Mouse (Mus musculus) 416B (cell line): ENCODE results near the gene Hnrnpdl.

Experiments
- DNase-seq: peaks from one replicate; pipeline ENCODE4 v3.0.0; 2011; ENCODE audit warnings: low read depth

Gene Hnrnpdl

DNA sequence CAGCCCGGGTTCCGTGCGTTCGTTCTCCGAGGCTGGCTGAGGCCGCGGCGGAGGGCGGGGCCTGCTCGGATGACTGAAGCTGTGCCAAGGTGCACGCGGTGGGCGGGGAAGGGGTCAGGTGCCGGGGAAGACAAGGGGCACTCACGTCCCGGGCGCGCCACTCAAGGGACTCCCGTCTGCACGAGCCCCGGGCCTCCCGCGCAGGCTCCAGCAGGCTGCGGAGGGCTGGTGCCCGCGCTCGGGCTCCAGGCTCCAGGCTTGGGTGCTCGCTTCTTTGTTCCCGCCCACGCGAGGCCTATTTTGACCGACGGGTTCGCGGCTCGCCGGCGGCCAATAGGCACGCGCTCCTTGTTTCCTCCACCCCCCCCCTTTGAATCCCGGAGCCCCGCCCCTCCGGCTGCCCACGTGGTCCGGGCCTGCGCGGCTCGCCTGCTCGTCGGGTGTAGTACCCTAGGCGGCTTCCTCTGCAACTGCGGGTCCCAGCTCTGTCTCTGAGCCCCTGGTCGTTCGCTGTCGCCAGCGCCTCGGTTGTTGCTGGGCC lies at the start of gene Hnrnpdl, which contains the start of gene Enoph1:
TSS of gene Hnrnpdl (minus strand) at position 63 of the 541 bp plus-strand sequence.
TSS of gene Enoph1 (plus strand) at position 384 of the 541 bp plus-strand sequence.
- peak; percentile 94 for DNase-seq

DNA sequence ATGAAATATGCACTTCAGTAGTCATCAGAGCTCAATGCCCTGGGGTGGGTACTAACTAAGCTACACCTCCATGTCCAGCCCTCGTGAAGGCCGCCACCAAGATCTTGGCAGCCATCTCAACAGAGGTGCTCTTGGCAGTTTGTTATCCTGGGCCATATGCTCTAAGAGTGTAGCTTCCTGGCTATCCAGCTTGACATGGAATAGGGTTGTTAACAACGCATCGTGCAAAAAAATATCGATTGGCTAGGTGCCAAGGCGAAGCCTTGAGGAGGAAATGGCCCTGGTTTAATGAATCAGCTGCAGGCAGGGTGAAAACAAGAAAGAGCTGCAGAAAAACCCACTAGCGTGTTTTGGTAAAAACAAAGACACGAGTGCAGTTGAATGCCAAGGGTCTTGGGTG lies 45.6 kb upstream of the Hnrnpdl start:
- peak; percentile 15 for DNase-seq

GRCm38 (mm10) chr5:100083953-100084562 lies 44.6 kb upstream of the Hnrnpdl start:
- no peak for DNase-seq

- peak; percentile 10 for DNase-seq
Observed at GRCm38 (mm10) chr5:100082006-100082405, 42.5 kb upstream of the Hnrnpdl start.

- DNase-seq, result no peak
Observed at GRCm38 (mm10) chr5:100079931-100080275, 40.4 kb upstream of the Hnrnpdl start.

GRCm38 (mm10) chr5:100079040-100079930 lies 39.8 kb upstream of the Hnrnpdl start:
- no peak for DNase-seq

- DNase-seq, result peak; percentile 33
Observed at GRCm38 (mm10) chr5:100074571-100074970, 35.1 kb upstream of the Hnrnpdl start.

- DNase-seq, result no peak
Observed at GRCm38 (mm10) chr5:100072557-100072956, 33.1 kb upstream of the Hnrnpdl start.

DNA sequence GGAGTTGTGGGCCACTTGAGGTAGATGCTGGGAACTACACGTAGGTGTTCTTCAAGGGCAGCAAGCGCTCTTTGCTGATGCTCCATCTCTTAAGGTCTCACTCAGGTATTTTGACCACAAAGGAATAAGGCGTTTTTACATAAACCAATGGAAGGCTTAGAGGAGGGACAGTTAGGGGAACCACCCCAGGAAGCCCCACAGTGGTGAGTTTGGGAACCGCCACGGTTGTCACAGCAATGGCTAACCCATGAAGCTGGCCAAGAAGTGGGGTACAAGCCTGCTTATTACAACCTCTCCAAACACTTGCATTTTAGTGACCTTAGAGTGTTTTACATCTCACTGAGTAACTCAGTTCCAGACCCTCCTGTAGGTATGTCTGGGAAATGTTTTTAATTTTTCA lies 32.1 kb upstream of the Hnrnpdl start:
- no peak for DNase-seq

GRCm38 (mm10) chr5:100070255-100070654 lies 30.8 kb upstream of the Hnrnpdl start:
- DNase-seq, result peak; percentile 82

DNA sequence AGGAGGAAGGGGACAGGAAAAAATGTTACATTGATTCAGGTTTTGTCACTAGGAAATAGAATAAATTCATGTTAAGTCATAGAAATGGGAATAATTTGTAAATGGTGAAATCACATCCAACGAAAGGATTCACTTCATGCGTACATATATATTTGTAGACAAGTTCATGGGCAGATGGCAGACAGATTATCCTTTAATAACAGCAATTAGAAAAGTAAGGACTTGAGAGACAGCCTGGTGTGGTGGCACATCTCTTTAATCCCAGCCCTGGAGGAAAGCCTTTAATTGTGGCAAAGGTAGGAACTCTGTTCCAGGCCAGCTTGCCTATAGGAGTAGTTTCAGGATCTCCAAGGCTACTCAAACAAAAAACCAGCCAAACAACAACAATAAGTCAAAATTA lies 30.1 kb upstream of the Hnrnpdl start:
- DNase-seq, result no peak

DNA sequence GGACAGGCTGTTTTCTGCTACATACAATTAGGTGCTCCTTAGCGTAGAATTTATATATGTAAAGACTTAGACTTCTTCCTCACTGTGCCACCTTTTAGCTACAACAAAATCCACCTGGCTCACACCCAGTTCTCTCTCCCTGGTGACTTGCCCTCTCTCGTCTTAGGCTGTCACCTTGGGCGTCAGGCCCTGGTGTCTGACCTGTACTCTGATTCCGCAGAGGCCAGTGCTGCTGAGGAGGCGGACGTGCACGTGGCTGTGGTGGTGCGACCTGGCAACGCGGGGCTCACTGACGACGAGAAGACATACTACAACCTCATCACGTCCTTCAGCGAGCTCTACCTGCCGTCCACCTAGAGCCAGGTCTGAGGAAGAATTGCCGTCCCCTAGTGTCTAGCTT lies 28.1 kb upstream of the Hnrnpdl start:
- DNase-seq, result no peak

GRCm38 (mm10) chr5:100060876-100061275 lies 21.4 kb upstream of the Hnrnpdl start:
- DNase-seq, result no peak

DNA sequence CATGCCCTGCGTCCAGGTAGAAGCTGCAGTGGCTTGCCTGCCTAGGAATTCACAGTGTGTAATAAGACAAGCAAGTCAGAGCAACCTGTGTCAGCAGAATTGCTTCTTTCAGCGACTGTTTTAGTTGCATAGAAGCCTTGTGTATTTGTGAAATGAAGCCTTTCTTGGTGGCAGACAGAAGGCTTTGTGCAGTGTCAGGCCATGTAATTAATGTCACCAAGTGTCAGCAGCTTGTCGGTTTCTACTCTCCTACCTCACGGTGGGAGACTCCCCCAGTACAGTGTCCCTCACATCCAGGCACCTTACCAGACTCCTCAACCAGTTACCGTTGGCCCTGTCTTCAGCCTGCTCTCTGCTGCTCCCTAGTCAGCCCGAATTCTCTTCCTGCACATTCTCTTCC lies 19.9 kb upstream of the Hnrnpdl start:
- no peak for DNase-seq

- no peak for DNase-seq
Observed at GRCm38 (mm10) chr5:100058729-100059128, 19.3 kb upstream of the Hnrnpdl start.

GRCm38 (mm10) chr5:100057461-100058209 lies 18.2 kb upstream of the Hnrnpdl start:
- no peak for DNase-seq

- no peak for DNase-seq
Observed at GRCm38 (mm10) chr5:100055866-100056369, 16.5 kb upstream of the Hnrnpdl start.

- no peak for DNase-seq
Observed at GRCm38 (mm10) chr5:100054807-100055547, 15.5 kb upstream of the Hnrnpdl start.

- DNase-seq, result no peak
Observed at GRCm38 (mm10) chr5:100052728-100053127, 13.3 kb upstream of the Hnrnpdl start.

DNA sequence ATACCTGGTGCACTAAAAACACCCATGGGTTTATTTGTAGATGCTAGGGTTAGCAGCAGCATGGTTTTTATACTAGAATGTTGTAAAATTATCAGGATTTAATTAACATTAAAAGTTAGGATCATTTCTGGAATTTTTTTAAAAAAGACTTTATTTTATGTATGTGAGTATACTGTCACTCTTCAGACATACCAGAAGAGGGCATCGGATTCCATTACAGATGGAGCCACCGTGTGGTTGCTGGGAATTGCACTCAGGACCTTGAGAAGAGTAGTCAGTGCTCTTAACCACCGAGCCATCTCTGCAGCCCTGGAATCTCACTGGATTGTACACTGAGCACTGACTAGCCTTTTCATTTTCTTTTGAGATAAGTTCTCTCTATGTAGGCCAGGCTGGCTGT lies 10.4 kb upstream of the Hnrnpdl start:
- DNase-seq, result no peak

DNA sequence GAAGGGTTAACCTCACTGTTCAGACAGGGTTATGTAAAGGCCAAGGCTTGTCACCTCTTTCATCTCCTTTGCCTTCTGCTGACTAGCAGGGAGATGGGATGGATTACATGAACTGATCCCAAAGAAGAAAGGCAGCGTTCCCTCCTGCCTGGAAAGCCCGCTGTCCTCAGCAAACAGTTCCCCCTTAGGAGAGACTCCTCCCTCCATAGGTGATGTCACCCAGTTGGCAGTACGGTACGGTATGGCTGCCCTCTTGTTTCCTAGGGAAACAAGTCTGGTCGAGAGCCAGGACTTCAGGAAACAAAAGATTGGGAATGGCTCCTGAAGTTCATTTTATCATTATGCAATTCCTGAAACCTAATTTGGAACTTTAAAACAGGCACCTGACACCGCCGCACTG lies 8.4 kb upstream of the Hnrnpdl start:
- DNase-seq, result no peak
